Mouse (Mus musculus): ENCODE measurements at regions not wholly inside any gene's neighbourhood (a gene's known extent, or its start where the extent isn't known, plus 50 kb on each side); places are given as distances from the start of the nearest gene placed in this dataset.

DNA sequence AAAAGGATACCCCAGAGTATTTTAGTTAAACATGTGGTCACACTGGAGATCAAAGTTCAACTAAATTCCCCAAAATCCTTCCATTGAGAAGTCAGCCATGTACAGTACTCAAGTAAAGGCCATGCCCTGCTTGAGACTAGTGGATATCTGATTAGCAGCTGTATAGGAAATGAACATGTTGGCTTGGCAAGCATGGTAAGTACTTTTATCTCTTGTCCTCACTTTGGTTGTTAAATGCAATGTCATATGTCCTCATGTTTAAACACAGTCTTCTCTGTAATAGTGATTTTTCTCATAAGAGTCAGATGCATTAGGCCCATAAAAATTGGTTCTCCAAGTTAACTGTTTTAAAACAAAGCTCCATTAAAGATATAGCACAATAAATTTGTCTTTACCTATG lies 141.1 kb upstream of the Pdgfd start:
- no peak for DNase-seq (ENCODE audit: low read depth)
- TF ChIP-seq POLR2A (IDR thresholded peaks at IDR 0.05; ENCODE audit: borderline replicate concordance, extremely low read depth, insufficient read depth, insufficient read length, poor library complexity, severe bottlenecking) = no peak
- no peak for TF ChIP-seq CTCF (IDR thresholded peaks at IDR 0.05; ENCODE audit: borderline replicate concordance, extremely low read depth, insufficient read depth, insufficient read length)

DNA sequence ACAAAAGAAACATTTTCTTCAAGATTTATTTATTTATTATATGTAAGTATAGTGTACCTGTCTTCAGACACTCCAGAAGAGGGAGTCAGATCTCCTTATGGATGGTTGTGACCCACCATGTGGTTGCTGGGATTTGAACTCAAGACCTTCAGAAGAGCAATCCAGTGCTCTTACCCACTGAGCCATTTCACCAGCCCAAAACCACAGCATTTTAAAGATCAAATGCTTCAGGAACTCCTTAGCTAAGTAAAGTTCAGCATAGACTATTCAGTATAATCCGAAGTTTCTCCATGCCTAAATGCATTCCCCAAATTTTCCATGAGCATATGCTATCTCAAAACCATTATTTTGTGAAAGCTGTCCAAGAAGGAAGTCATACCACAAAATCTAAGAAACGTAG lies 102.0 kb upstream of the Pdgfd start:
- DNase-seq (ENCODE audit: low read depth) = no peak
- TF ChIP-seq CTCF (IDR thresholded peaks at IDR 0.05; ENCODE audit: borderline replicate concordance, extremely low read depth, insufficient read depth, insufficient read length) = no peak
- TF ChIP-seq POLR2A (IDR thresholded peaks at IDR 0.05; ENCODE audit: borderline replicate concordance, extremely low read depth, insufficient read depth, insufficient read length, poor library complexity, severe bottlenecking) = no peak

DNA sequence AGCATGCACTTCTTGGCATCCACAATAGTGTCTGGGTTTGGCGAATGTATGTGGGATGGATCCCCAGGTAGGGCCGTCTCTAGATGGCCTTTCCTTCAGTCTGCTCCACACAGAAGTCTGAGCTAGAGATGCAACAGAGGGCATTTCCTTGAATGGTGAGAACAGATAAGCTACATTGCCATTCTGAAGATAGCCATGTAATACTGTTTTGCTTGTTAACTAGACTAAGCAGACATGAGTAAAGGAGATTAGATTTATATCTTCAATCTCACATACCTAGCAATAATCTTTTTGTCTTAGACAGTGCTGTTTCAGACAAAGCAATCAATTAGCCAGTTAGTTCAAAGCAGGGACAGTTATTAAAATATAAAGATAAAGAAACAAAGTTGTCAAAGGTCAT lies 100.9 kb upstream of the Pdgfd start:
- no peak for DNase-seq (ENCODE audit: low read depth)
- no peak for TF ChIP-seq POLR2A (IDR thresholded peaks at IDR 0.05; ENCODE audit: borderline replicate concordance, extremely low read depth, insufficient read depth, insufficient read length, poor library complexity, severe bottlenecking)
- TF ChIP-seq CTCF (IDR thresholded peaks at IDR 0.05; ENCODE audit: borderline replicate concordance, extremely low read depth, insufficient read depth, insufficient read length) = no peak

DNA sequence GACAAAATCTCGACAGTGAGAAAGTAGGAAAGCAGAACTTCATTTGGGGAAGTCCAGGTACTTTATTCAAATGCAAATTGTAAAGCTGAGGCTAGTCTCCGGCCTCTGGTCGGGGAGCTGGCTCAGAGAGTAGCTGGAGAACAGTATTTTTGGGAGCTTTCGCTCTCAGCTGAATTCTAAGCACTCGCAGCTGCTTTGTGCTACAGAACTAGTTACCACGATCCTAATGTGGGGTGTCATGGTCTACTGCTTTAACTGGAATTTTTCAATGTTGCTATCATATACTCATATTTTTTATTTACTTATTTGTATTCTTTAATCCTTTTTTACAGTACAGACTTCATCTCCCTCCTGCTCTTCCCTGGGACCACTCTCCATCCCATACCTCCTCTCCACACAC lies 87.1 kb upstream of the Pdgfd start:
- no peak for DNase-seq (ENCODE audit: low read depth)
- no peak for TF ChIP-seq CTCF (IDR thresholded peaks at IDR 0.05; ENCODE audit: borderline replicate concordance, extremely low read depth, insufficient read depth, insufficient read length)
- no peak for TF ChIP-seq POLR2A (IDR thresholded peaks at IDR 0.05; ENCODE audit: borderline replicate concordance, extremely low read depth, insufficient read depth, insufficient read length, poor library complexity, severe bottlenecking)

DNA sequence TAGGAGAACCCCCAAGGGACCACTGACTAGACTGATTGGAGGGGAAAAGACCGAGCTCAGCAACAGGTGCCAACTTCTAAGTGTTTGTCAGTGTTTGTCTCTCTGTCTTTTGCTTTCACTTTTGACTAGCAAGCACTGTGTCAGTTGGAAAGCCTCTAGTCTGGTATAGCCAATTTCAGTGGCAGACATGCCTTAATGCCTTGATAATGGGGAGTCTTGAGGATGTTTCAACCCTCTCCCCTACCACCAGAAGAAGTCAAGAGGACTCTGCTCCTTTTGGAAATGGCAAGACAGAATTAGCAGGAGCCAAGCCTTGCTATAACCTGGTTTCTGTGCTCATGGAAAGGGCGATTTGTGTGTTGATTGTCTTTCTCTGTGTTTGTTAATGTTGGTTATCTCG lies 78.5 kb upstream of the Pdgfd start:
- TF ChIP-seq POLR2A (IDR thresholded peaks at IDR 0.05; ENCODE audit: borderline replicate concordance, extremely low read depth, insufficient read depth, insufficient read length, poor library complexity, severe bottlenecking) = no peak
- no peak for TF ChIP-seq CTCF (IDR thresholded peaks at IDR 0.05; ENCODE audit: borderline replicate concordance, extremely low read depth, insufficient read depth, insufficient read length)
- no peak for DNase-seq (ENCODE audit: low read depth)

DNA sequence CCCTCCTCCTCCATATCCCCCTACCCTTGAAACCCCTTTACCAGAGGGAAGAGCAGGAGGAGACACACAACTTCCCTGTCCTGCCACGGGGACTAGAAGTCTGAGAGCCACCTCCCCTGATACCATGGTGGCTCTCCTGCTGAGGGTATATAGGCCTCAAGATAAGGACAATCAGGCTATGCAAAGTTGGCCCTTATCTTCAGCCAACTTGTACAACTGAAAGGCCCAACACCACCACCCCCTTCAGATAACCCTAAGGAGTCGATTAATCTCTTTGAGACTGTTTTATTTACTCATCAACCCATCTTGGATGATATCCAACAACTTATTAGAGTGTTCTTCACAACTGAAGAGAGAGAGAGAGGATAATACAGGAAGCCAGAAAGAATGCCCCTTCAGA lies 77.6 kb upstream of the Pdgfd start:
- TF ChIP-seq POLR2A (IDR thresholded peaks at IDR 0.05; ENCODE audit: borderline replicate concordance, extremely low read depth, insufficient read depth, insufficient read length, poor library complexity, severe bottlenecking) (no peak), CTCF (IDR thresholded peaks at IDR 0.05; ENCODE audit: borderline replicate concordance, extremely low read depth, insufficient read depth, insufficient read length) (no peak)

DNA sequence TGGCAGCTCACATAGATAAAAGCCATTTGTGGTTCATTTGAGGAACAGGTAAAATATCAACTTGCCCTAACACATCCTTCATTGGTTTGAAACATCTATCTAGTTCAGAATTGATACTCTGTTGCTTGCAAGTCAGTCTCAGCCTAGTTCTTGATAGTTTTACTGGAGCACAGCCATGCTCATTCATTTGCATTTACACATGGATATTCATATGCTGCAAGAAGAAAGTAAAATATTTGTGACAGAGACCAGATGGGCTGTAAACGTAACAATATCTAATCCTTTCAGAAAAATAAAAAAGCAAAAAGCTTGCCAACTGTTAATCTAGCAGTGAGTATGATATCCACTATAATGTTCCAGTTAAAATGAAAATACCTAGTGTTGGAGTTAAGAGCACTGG lies 60.3 kb upstream of the Pdgfd start:
- DNase-seq (ENCODE audit: low read depth) = peak; percentile 50
- no peak for TF ChIP-seq CTCF (IDR thresholded peaks at IDR 0.05; ENCODE audit: borderline replicate concordance, extremely low read depth, insufficient read depth, insufficient read length)

More for the DNA sequence above, 77.6 kb upstream of the Pdgfd start:
- no peak for DNase-seq (ENCODE audit: low read depth)

Data from brain, embryonic 14.5 days (tissue).